Mouse (Mus musculus): ENCODE results near the gene Gm45140.

DNA sequence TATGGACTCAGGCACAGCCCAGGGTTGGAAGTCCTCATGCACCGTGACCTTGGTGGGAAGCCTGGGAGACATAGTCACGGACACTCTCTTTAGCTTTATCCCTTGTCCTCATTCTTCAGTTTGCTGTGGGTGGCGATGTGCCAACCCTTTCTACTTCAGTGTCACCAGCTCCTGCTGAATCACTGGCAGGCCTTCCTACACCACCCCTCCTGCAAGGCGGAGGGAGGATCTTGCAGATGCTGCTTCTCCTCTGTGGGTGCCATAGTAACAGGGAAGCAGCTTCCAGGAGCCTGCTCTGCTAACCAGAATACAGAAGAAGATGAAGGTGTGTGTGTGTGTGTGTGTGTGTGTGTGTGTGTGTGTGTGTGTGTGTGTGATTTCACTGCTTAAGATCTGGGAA lies 47.2 kb upstream of the Gm45140 start:
- TF ChIP-seq ETS1 (IDR thresholded peaks at IDR 0.05; ENCODE audit: low read depth, low read length) = no peak
- no peak for TF ChIP-seq RCOR1 (IDR thresholded peaks at IDR 0.05; ENCODE audit: low read depth, low read length)
- no peak for TF ChIP-seq NELFE (IDR thresholded peaks at IDR 0.05; ENCODE audit: low read depth, low read length)
- TF ChIP-seq CHD1 (IDR thresholded peaks at IDR 0.05; ENCODE audit: low read depth, low read length) = no peak
- no peak for TF ChIP-seq KAT2A (conservative IDR thresholded peaks at IDR 0.05; ENCODE audit: low read depth, low read length)
- no peak for TF ChIP-seq ZMIZ1 (IDR thresholded peaks at IDR 0.05; ENCODE audit: low read depth, low read length)
- TF ChIP-seq CTCF (IDR thresholded peaks at IDR 0.05 in 2 of 3, conservative IDR thresholded peaks at IDR 0.05 in 1 of 3; ENCODE audit: control insufficient read depth in 1 of 3, insufficient read depth in 1 of 3, low read depth in 2 of 3, low read length in 3 of 3, poor library complexity in 1 of 3, severe bottlenecking in 1 of 3) = no peak
- TF ChIP-seq HCFC1 (IDR thresholded peaks at IDR 0.05; ENCODE audit: low read depth, low read length) = no peak
- TF ChIP-seq POLR2A (IDR thresholded peaks at IDR 0.05; ENCODE audit: control insufficient read depth in 1 of 2, insufficient read depth in 1 of 2, low read depth in 1 of 2, low read length in 2 of 2, poor library complexity in 1 of 2) = no peak
- TF ChIP-seq NRF1 (IDR thresholded peaks at IDR 0.05; ENCODE audit: insufficient read depth, low read depth, low read length, poor library complexity, severe bottlenecking) = no peak
- no peak for TF ChIP-seq EP300 (IDR thresholded peaks at IDR 0.05; ENCODE audit: low read depth in 1 of 2, low read length in 2 of 2)
